Comparison of ENCODE assay signal across 8 mouse cellular contexts in the genomic region with DNA sequence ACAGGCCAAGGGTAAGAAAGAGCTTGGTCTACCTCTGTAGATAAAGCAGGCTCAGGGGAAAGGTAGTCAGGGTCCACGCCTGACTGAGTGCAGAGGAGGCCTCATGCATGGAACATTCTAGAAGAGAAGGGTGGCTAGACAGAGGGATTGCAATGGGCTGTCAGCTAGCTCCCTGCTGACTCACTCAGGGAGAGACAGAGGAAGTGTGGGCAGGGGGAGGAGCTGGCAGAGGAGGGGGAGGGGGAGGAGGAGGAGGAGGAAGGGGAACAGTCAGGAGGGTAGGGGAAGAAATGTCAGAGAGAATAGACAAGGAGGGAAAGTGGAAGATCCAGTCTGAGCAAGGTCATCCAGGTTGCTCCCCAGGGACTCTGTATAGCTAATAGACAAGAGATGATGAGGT. TPM values are rescaled to one million over a fixed set of nuclear protein-coding genes. Genes with fewer than 3 reads are reported as not detected.
A peak's percentile ranks its signal among the peaks of the same experiment; 100 is the strongest.
DNase-seq lines count a peak whose midpoint lies in the region; ATAC-seq and TF ChIP-seq lines count a peak whose summit lies in the region.

No protein-coding gene starts in this region.

- H3K4me2 ChIP-seq in heart, embryonic 12.5 days: no peak overlapping the region
- no peak overlapping the region for H3K4me2 ChIP-seq in liver, embryonic 14.5 days (ENCODE audit: low read depth)

- H3K79me2 ChIP-seq in heart, adult 2 months (replicated peaks; ENCODE audit: control insufficient read depth, insufficient read depth, low read length): no peaks in the 10 kb centered on the region

- H3K36me3 ChIP-seq in heart, embryonic 12.5 days: no peaks in the 10 kb centered on the region
- no peaks in the 10 kb centered on the region for H3K36me3 ChIP-seq in liver, embryonic 14.5 days (replicated peaks; ENCODE audit: control insufficient read depth, insufficient read depth, low read depth)
- H3K36me3 ChIP-seq in heart, adult 2 months (ENCODE audit: control insufficient read depth, insufficient read depth, low read length): no peaks in the 10 kb centered on the region

- intact Hi-C loops in heart, adult 2 months (cut with DNase I): loop anchor here (5.0 kb wide), 1 partner anchor 173 kb away; no protein-coding TSS in a partner anchor

- no peaks in the 10 kb centered on the region for H3K9me3 ChIP-seq in heart, embryonic 12.5 days (replicated peaks)
- no peaks in the 10 kb centered on the region for H3K9me3 ChIP-seq in liver, embryonic 14.5 days (ENCODE audit: control insufficient read depth, low read length)

- peaks cover 30% of the 10 kb centered on the region for H3K4me1 ChIP-seq in heart, embryonic 12.5 days (replicated peaks)
- H3K4me1 ChIP-seq in liver, embryonic 14.5 days (replicated peaks; ENCODE audit: control insufficient read depth in 2 of 2, insufficient read depth in 2 of 2, low read length in 1 of 2): peaks cover 0 to 7% of the 10 kb centered on the region in 2 experiments; a peak in 2 of 4 replicates
- H3K4me1 ChIP-seq in heart, adult 2 months (ENCODE audit: control insufficient read depth, insufficient read depth, low read length): no peaks in the 10 kb centered on the region; the same call in 1 of the 2 replicates

- no peak for TF ChIP-seq POLR2A in heart, adult 2 months (IDR thresholded peaks at IDR 0.05; ENCODE audit: insufficient read depth, low read depth, low read length)

- no peak for TF ChIP-seq EP300 in liver, embryonic 14.5 days (IDR thresholded peaks at IDR 0.05; ENCODE audit: low read depth)
- TF ChIP-seq EP300 in heart, adult 2 months (IDR thresholded peaks at IDR 0.05; ENCODE audit: insufficient read depth, low read depth, low read length): no peak

- no peak overlapping the region for H3K27ac ChIP-seq in heart, embryonic 12.5 days (ENCODE audit: poor library complexity, severe bottlenecking)
- no peak overlapping the region for H3K27ac ChIP-seq in liver, embryonic 14.5 days
- no peak overlapping the region for H3K27ac ChIP-seq in heart, adult 2 months

- ATAC-seq in heart, embryonic 12.5 days (ENCODE audit: insufficient number of reproducible peaks, low FRiP score): peak; percentile 5; the same call in 1 of the 2 replicates
- peak; percentile 73 for ATAC-seq in activated CD4-positive, CD25-positive, alpha-beta regulatory T cell, adult 4 months
- ATAC-seq in liver, embryonic 14.5 days (ENCODE audit: insufficient read depth): peak; percentile 24; the same call in 1 of the 2 replicates

- no peak for TF ChIP-seq CTCF in liver, embryonic 14.5 days (IDR thresholded peaks at IDR 0.05; ENCODE audit: low read depth)
- TF ChIP-seq CTCF in heart, adult 2 months (IDR thresholded peaks at IDR 0.05): no peak

- WGBS in heart, embryonic 12.5 days: 73% methylated on average over 1 of the region's 1 CpGs
- 15% methylated on average over 1 of the region's 1 CpGs for WGBS in liver, embryonic 14.5 days (ENCODE audit: insufficient replicate concordance)
- WGBS in heart, adult 2 months: 87% methylated on average over 1 of the region's 1 CpGs

- no peaks in the 10 kb centered on the region for H3K27me3 ChIP-seq in heart, embryonic 12.5 days (replicated peaks)
- no peaks in the 10 kb centered on the region for H3K27me3 ChIP-seq in liver, embryonic 14.5 days (ENCODE audit: control insufficient read depth, insufficient read depth, low read length)
- no peaks in the 10 kb centered on the region for H3K27me3 ChIP-seq in heart, adult 2 months (ENCODE audit: control insufficient read depth, insufficient read depth, low read length)

- DNase-seq in heart, adult 9 months (ENCODE audit: low spot score in 2 of 2): no peak
- DNase-seq in 416B (ENCODE audit: low read depth): peak; percentile 85
- no peak for DNase-seq in liver, embryonic 14.5 days (ENCODE audit: low read depth in 3 of 3, low spot score in 3 of 3)
- DNase-seq in layer of hippocampus, postnatal 36 days: no peak
- no peak for DNase-seq in spleen, postnatal 36 days (ENCODE audit: low spot score in 2 of 2)
- DNase-seq in heart, adult 2 months: no peak

- H3K4me3 ChIP-seq in heart, embryonic 12.5 days: no peak overlapping the region
- H3K4me3 ChIP-seq in liver, embryonic 14.5 days (ENCODE audit: insufficient read depth in 1 of 2, low read depth in 2 of 2, low read length in 2 of 2): no peak overlapping the region
- no peak overlapping the region for H3K4me3 ChIP-seq in heart, adult 2 months

- no peak overlapping the region for H3K9ac ChIP-seq in heart, embryonic 12.5 days
- H3K9ac ChIP-seq in liver, embryonic 14.5 days (replicated peaks): no peak overlapping the region
- no peak overlapping the region for H3K9ac ChIP-seq in heart, adult 2 months (ENCODE audit: low read depth, low read length)

RNA-seq across cellular contexts. Expression of a gene that starts 47.4 kb away (rescaled TPM):
- 8.0 and 9.2 TPM in 2 replicates for polyA plus RNA-seq in heart, embryonic 12.5 days (2016; fragmentation: Nextera tagmentation; extraction: Ambion mirVana)
- 1 to 10 TPM; 2.3 to 2.9 TPM for polyA plus RNA-seq in activated CD4-positive, CD25-positive, alpha-beta regulatory T cell, adult 4 months (2017; shearing (Covaris generic))
- 1.00 and 1.0 TPM in 2 replicates for polyA plus RNA-seq in liver, embryonic 14.5 days (2012; rRNA removed)
- polyA plus RNA-seq in liver, embryonic 14.5 days (2014; fragmentation: Nextera tagmentation; extraction: Ambion mirVana): 1.3 and 1.4 TPM in 2 replicates
- 10 to 100 TPM; 30.0 to 31.6 TPM for total RNA-seq in layer of hippocampus, postnatal 36 days (2021)
- 10 to 100 TPM in 1 of 2 experiments, 1 to 10 TPM in 1; 8.9 to 10.2 TPM for total RNA-seq in heart, adult 2 months (2021)
- polyA plus RNA-seq in heart, adult 2 months (2012; rRNA removed): 6.8 and 7.5 TPM in 2 replicates

Comparison
In these comparisons a context has a peak if more than half of its experiments do, and no peak if none do; other contexts are left out.
1. ATAC-seq: peak in every context shown above with its lines; median percentile 73 in activated CD4-positive, CD25-positive, alpha-beta regulatory T cell, adult 4 months; 24 in liver, embryonic 14.5 days; 5 in heart, embryonic 12.5 days.